Mouse (Mus musculus) kidney, embryonic 14.5 days (tissue): ENCODE results near the gene Hils1. TPM values are rescaled to one million over a fixed set of nuclear protein-coding genes. Genes with fewer than 3 reads are reported as not detected.

Experiments
- ATAC-seq: fragments of 200-750 bp; cut with Nextera tagmentation; 2 replicates; pipeline ENCODE4 v1.8.0; 2017; ENCODE audit warnings: moderate number of reproducible peaks, mild to moderate bottlenecking, moderate TSS enrichment, moderate library complexity; ENCODE audit not compliant: low FRiP score, low TSS enrichment
- H3K27ac ChIP-seq: fragments of 300-500 bp; sonication (generic); 2 replicates; pipeline ENCODE4 v1.5.1; 2014; ENCODE audit warnings: low read depth, mild to moderate bottlenecking, low read length, moderate library complexity, mixed read lengths
- H3K27me3 ChIP-seq: fragments of 300-500 bp; sonication (generic); 2 replicates; pipeline ENCODE4 v1.6.1; 2014; ENCODE audit warnings: mild to moderate bottlenecking, low read length; ENCODE audit not compliant: control insufficient read depth, insufficient read depth
- H3K36me3 ChIP-seq: fragments of 300-500 bp; sonication (generic); 2 replicates; pipeline ENCODE4 v1.6.1; 2014; ENCODE audit warnings: low read length, mixed read lengths; ENCODE audit not compliant: control insufficient read depth, insufficient read depth
- H3K4me1 ChIP-seq: fragments of 300-500 bp; sonication (generic); 2 replicates; pipeline ENCODE4 v1.6.1; 2014; ENCODE audit warnings: low read length, mixed read lengths; ENCODE audit not compliant: control insufficient read depth, insufficient read depth
- H3K4me2 ChIP-seq: fragments of 300-500 bp; sonication (generic); replicated peaks from 2 replicates; pipeline ENCODE4 v1.6.1; 2014; ENCODE audit warnings: low read depth, mild to moderate bottlenecking, low read length
- H3K4me3 ChIP-seq: fragments of 300-500 bp; sonication (generic); 2 replicates; pipeline ENCODE4 v1.5.1; 2014; ENCODE audit warnings: mild to moderate bottlenecking, low read length
- H3K9ac ChIP-seq: fragments of 300-500 bp; sonication (generic); 2 replicates; pipeline ENCODE4 v1.6.1; 2014; ENCODE audit warnings: low read depth, mild to moderate bottlenecking, low read length, moderate library complexity
- H3K9me3 ChIP-seq: fragments of 300-500 bp; sonication (generic); 2 replicates; pipeline ENCODE4 v1.6.1; 2016; ENCODE audit warnings: low read length; ENCODE audit not compliant: control insufficient read depth
- WGBS: fragments of 180-500 bp; shearing (Covaris S2); extraction: QIAGEN DNeasy Blood & Tissue Kit; methylation state at CpG from one replicate; pipeline ENCODE4 v1.1.7; 2014; 5-methylcytosine and 5-hydroxymethylcytosine counted together
- polyA plus RNA-seq: library from polyadenylated mRNA; unstranded; fragments of >200 nt; fragmentation: Nextera tagmentation; extraction: Ambion mirVana; gene quantifications from 2 replicates; pipeline ENCODE4 v1.2.1, GENCODE M21; 2014

Gene Hils1
- polyA plus RNA-seq, 1 experiment from 2014 or later = not detected

DNA sequence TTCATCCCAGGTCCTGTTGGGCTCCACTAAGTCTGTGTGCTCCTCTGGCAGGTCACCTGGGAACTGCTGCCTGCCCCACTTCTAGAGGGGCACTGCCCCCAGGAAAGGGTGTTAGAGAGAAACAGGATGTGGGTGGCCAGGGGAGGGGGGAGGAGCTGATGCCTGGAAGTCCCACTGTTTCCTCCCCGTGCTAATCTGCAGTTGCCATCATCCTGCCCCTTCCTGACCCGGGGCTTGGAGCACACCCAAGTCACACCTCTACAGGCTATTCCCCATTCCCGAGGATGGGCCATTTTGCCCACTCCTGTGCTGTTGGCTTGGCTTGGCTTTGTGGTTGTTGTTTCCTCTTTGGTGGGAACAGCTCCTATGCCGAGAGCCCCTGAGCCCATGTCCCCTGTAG is 33.2 kb downstream of the Hils1 start:
- Histone ChIP-seq H3K36me3 (peaks cover 78% of the 10 kb centered on the region), H3K4me2 (no peak overlapping the region), H3K4me1 (peaks cover 16% of the 10 kb centered on the region), H3K9ac (no peak overlapping the region), H3K27ac (peak overlapping the region; percentile 74), H3K27me3 (no peaks in the 10 kb centered on the region), H3K9me3 (no peaks in the 10 kb centered on the region), H3K4me3 (no peak overlapping the region)
- peak; percentile 17 for ATAC-seq
- 12% methylated on average over 4 of the region's 4 CpGs for WGBS

DNA sequence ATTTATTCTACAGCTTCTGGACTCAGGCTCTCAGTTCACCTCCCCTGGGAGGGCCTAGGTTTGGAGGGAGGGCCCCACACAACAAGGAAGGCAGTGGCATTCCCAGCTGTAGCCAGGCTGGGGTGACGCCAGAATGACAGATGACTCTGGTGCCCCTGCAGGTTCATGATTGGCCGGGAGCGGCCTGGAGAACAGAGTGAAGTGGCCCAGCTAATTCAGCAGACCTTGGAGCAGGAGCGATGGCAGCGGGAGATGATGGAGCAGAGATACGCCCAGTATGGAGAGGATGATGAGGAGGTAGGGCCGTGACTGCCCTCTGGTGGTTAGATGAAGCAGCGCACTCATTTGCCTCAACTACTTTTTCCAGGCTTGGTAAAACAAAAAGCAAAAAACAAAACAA is 33.7 kb downstream of the Hils1 start:
- Histone ChIP-seq H3K4me2 (no peak overlapping the region), H3K9me3 (no peaks in the 10 kb centered on the region), H3K9ac (no peak overlapping the region), H3K27ac (peak overlapping the region; percentile 74), H3K27me3 (no peaks in the 10 kb centered on the region), H3K36me3 (peaks cover 82% of the 10 kb centered on the region), H3K4me1 (peaks cover 17% of the 10 kb centered on the region), H3K4me3 (no peak overlapping the region)
- WGBS = 3% methylated on average over 8 of the region's 8 CpGs
- peak; percentile 59 for ATAC-seq

- WGBS = 86% methylated on average over 21 of the region's 21 CpGs
- Histone ChIP-seq H3K36me3 (peaks cover 77% of the 10 kb centered on the region), H3K9me3 (no peaks in the 10 kb centered on the region), H3K4me2 (no peak overlapping the region), H3K9ac (no peak overlapping the region), H3K4me3 (no peak overlapping the region), H3K4me1 (peaks cover 21% of the 10 kb centered on the region), H3K27me3 (no peaks in the 10 kb centered on the region), H3K27ac (no peak overlapping the region)
- ATAC-seq = no peak
Observed at GRCm38 (mm10) chr11:95001584-95002347, 34.4 kb downstream of the Hils1 start.

GRCm38 (mm10) chr11:95002705-95003104 is 35.3 kb downstream of the Hils1 start:
- Histone ChIP-seq H3K4me1 (peaks cover 25% of the 10 kb centered on the region), H3K27ac (no peak overlapping the region), H3K4me2 (no peak overlapping the region), H3K36me3 (peaks cover 68% of the 10 kb centered on the region), H3K4me3 (no peak overlapping the region), H3K27me3 (no peaks in the 10 kb centered on the region), H3K9me3 (no peaks in the 10 kb centered on the region), H3K9ac (no peak overlapping the region)
- ATAC-seq = no peak
- WGBS = 93% methylated on average over 8 of the region's 8 CpGs

DNA sequence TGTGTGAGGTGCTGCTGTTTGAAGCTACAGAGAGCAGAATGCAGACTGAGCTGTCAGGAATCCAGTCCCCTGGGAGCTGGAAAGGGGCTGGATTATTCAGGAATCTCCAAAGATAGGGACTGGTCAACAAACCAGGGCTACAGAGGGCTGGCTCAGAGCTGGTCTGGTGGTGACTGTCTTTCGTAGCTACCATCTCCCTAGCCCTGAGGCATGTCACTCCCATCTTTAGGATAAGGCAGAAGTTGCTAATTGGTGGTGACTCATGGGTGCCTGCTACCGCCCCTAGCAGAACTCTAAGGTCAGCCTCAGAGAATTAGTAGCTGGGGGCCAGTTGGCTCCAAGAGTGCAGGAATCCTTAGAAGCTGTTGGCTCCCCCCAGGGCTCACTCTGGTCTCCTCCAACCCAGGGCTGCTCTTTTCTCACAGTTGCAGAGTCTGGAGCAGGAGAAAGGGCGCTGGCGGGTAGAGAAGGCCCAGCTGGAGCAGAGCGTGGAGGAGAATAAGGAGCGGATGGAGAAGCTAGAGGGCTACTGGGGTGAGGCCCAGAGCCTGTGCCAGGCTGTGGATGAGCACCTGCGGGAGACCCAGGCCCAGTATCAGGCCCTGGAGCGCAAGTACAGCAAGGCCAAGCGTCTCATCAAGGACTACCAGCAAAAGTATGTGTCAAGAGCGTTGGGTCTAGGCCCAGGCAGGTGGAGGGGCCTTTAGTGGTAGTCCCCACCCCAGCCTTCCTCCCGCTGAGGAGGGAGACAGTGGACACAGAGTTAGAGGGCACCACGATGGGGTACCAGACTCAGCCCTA is 36.9 kb downstream of the Hils1 start:
- WGBS = 90% methylated on average over 12 of the region's 12 CpGs

DNA sequence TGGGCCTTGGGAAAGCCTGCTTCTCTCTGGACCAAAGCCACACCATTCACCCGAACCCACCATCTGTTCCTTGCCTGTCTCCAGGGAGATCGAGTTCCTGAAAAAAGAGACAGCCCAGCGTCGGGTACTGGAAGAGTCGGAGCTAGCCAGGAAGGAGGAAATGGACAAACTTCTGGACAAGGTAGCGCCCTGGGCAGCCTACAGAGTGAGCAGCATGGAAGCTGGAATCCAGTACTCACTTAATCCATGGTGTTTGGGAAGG is 37.5 kb downstream of the Hils1 start:
- Histone ChIP-seq H3K4me1 (peaks cover 30% of the 10 kb centered on the region), H3K27me3 (no peaks in the 10 kb centered on the region), H3K27ac (no peak overlapping the region), H3K9me3 (no peaks in the 10 kb centered on the region), H3K36me3 (peaks cover 49% of the 10 kb centered on the region), H3K4me2 (no peak overlapping the region), H3K9ac (no peak overlapping the region), H3K4me3 (no peak overlapping the region)
- ATAC-seq = no peak
- 42% methylated on average over 6 of the region's 6 CpGs for WGBS

More for the DNA sequence above, 36.9 kb downstream of the Hils1 start:
- Histone ChIP-seq H3K4me2 (no peak overlapping the region), H3K4me3 (no peak overlapping the region), H3K9me3 (no peaks in the 10 kb centered on the region), H3K27me3 (no peaks in the 10 kb centered on the region), H3K27ac (no peak overlapping the region), H3K4me1 (peaks cover 29% of the 10 kb centered on the region), H3K36me3 (peaks cover 52% of the 10 kb centered on the region), H3K9ac (no peak overlapping the region)
- ATAC-seq = no peak

GRCm38 (mm10) chr11:95006038-95006437 is 38.6 kb downstream of the Hils1 start:
- no peaks in the 10 kb centered on the region for H3K27me3 ChIP-seq
- no peak for ATAC-seq
- H3K27ac ChIP-seq = peak overlapping the region; percentile 30; the same call in 1 of the 2 replicates
- H3K4me3 ChIP-seq = peak overlapping the region; percentile 32
- no peaks in the 10 kb centered on the region for H3K9me3 ChIP-seq
- peak overlapping the region; percentile 50 for H3K4me2 ChIP-seq
- peaks cover 24% of the 10 kb centered on the region for H3K4me1 ChIP-seq
- H3K36me3 ChIP-seq = peaks cover 40% of the 10 kb centered on the region
- 0 out of 2 replicates have a peak overlapping the region, but pooled peaks have one; percentile 38 for H3K9ac ChIP-seq
- 28% methylated on average over 4 of the region's 4 CpGs for WGBS

GRCm38 (mm10) chr11:95006525-95007219 is 39.3 kb downstream of the Hils1 start:
- peaks cover 28% of the 10 kb centered on the region for H3K4me1 ChIP-seq
- H3K4me2 ChIP-seq = peak overlapping the region; percentile 50
- peaks cover 36% of the 10 kb centered on the region for H3K36me3 ChIP-seq
- peak; percentile 56; the same call in 1 of the 2 replicates for ATAC-seq
- H3K4me3 ChIP-seq = peak overlapping the region; percentile 32
- no peaks in the 10 kb centered on the region for H3K27me3 ChIP-seq
- H3K9ac ChIP-seq = peak overlapping the region; percentile 38; the same call in 1 of the 2 replicates
- H3K27ac ChIP-seq = peak overlapping the region; percentile 60
- no peaks in the 10 kb centered on the region for H3K9me3 ChIP-seq
- under 1% methylated on average over 27 of the region's 27 CpGs for WGBS
